Mouse (Mus musculus) T-cell, adult 2 months (primary cell): ENCODE data around the gene Ap4b1.

Source experiments
- DNase-seq: peaks from one replicate; pipeline ENCODE4 v3.0.0; 2022; ENCODE audit warnings: low spot score

Ap4b1 gene

GRCm38 (mm10) chr3:103853804-103854203, 44.5 kb downstream of the Ap4b1 start:
- DNase-seq, result no peak

- DNase-seq, result peak; percentile 61
Measured at GRCm38 (mm10) chr3:103857036-103857805, 47.9 kb downstream of the Ap4b1 start.

GRCm38 (mm10) chr3:103857977-103858563, 48.8 kb downstream of the Ap4b1 start:
- DNase-seq, result no peak

GRCm38 (mm10) chr3:103858881-103859801, 49.8 kb downstream of the Ap4b1 start, which contains the start of gene Ptpn22:
TSS of gene Ptpn22 (plus strand) at chr3:103859795.
- DNase-seq, result peak; percentile 61

- peak; percentile 94 for DNase-seq
Measured at GRCm38 (mm10) chr3:103859851-103860391, 50.6 kb downstream of the Ap4b1 start.

- DNase-seq, result peak; percentile 32
Measured at GRCm38 (mm10) chr3:103862721-103863220, 53.5 kb downstream of the Ap4b1 start.

GRCm38 (mm10) chr3:103864200-103864599, 54.9 kb downstream of the Ap4b1 start:
- no peak for DNase-seq

- no peak for DNase-seq
Measured at GRCm38 (mm10) chr3:103867424-103867971, 58.2 kb downstream of the Ap4b1 start.

- DNase-seq, result peak; percentile 87
Measured at GRCm38 (mm10) chr3:103868008-103868407, 58.7 kb downstream of the Ap4b1 start.
